Mouse (Mus musculus) regulatory T cell (primary cell): ENCODE measurements at regions not wholly inside any gene's neighbourhood (a gene's known extent, or its start where the extent isn't known, plus 50 kb on each side); places are given as distances from the start of the nearest gene placed in this dataset.

Source experiments
- in situ Hi-C: fragments of 300-600 bp; cut with MboI, MseI; formaldehyde crosslinking; loops from one replicate; pipeline ENCODE4 v1.15.1; 2025; ENCODE audit warnings: high pct_unique_total_duplicates

DNA sequence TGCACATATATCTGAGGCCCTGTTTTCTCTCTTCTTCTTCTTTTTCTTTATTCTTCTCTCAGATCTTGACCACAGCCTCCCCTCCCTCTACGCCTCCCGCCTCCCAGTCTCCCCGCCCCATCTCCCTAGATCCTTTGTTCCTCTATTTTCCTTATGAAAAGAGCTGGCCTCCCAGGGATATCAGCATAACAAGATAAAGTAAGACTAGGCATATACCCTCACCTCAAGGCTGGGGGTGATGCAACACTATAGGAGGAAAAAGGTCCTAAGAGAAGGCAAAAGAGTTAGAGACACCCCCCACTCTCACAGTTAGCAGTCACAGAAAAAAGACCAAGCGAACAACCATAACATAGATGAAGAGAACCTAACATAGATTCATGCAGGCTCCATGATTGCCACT is 57.5 kb upstream of the Pgrmc2 start:
- in situ Hi-C loops = no loop called here

DNA sequence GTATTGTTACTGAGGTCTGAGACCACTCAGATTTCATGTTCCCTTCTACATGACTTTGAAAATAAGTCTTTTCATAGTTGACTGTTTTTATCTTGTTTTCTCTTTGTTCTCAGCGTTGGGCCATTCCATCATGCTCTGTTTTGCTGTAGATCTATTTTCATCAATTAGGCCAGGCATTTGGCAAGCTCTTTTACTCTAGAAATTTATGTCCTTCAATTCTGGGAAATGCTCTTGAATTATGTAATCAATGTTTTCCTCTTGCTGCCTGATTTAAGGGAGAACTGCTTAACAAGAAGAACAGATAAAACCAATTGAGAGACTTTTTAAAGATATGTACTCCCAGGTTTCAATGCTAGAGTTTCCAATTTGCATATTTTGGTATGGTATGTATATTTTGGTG is 55.1 kb upstream of the Pgrmc2 start:
- in situ Hi-C loops = no loop called here

DNA sequence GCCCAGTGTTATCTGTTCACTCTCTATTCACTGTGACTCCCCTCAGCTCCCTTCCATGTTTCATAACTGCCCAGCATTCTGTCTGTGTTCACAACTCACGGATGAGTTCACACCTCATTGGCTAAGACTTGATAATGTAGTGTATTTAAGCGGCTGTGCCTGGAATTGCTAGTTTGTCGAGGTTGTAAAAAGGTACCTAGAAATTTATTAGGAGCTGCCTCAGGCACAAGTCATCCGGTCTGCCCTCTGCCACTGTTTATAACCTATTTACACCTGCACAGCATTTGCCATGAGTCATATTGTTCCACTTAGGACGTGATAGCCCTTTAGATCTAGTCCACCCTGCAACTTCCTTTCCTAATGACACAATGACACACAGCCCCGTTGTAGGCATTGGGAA is 50.0 kb upstream of the Pgrmc2 start:
- in situ Hi-C loops = no loop called here
